Mouse (Mus musculus) liver, postnatal 0 days (tissue): ENCODE measurements around the gene Eef1g. TPM values are rescaled to one million over a fixed set of nuclear protein-coding genes. Genes with fewer than 3 reads are reported as not detected.

Experiments
- ATAC-seq: fragments of 200-750 bp; cut with Nextera tagmentation; 2 replicates; pipeline ENCODE4 v1.8.0; 2017; ENCODE audit warnings: mild to moderate bottlenecking, moderate library complexity
- DNase-seq: peaks from one replicate; pipeline ENCODE4 v3.0.0-alpha.2; 2016
- H3K27ac ChIP-seq: fragments of 300-500 bp; sonication (generic); 2 replicates; pipeline ENCODE4 v1.5.1; 2014; ENCODE audit warnings: antibody characterized with exemption, moderate library complexity, mild to moderate bottlenecking, low read depth
- H3K27me3 ChIP-seq: fragments of 300-500 bp; sonication (generic); 2 replicates; pipeline ENCODE4 v1.6.1; 2014; ENCODE audit warnings: low read length, control low read depth, mixed read lengths; ENCODE audit not compliant: insufficient read depth
- H3K36me3 ChIP-seq: fragments of 300-500 bp; sonication (generic); replicated peaks from 2 replicates; pipeline ENCODE4 v1.6.1; 2014; ENCODE audit warnings: mild to moderate bottlenecking, control low read depth, low read length, moderate library complexity, mixed read lengths; ENCODE audit not compliant: insufficient read depth
- H3K4me1 ChIP-seq: fragments of 300-500 bp; sonication (generic); 2 replicates; pipeline ENCODE4 v1.6.1; 2014; ENCODE audit warnings: antibody characterized with exemption, mild to moderate bottlenecking, control low read depth; ENCODE audit not compliant: insufficient read depth
- H3K4me2 ChIP-seq: fragments of 300-500 bp; sonication (generic); 2 replicates; pipeline ENCODE4 v1.6.1; 2014; ENCODE audit warnings: low read depth, mild to moderate bottlenecking, low read length, moderate library complexity, mixed read lengths
- H3K4me3 ChIP-seq: fragments of 300-500 bp; sonication (generic); 2 replicates; pipeline ENCODE4 v1.5.1; 2014; ENCODE audit warnings: low read depth, low read length
- H3K9ac ChIP-seq: fragments of 300-500 bp; sonication (generic); replicated peaks from 2 replicates; pipeline ENCODE4 v1.6.1; 2014; ENCODE audit warnings: mild to moderate bottlenecking, moderate library complexity
- H3K9me3 ChIP-seq: fragments of 300-500 bp; sonication (generic); 2 replicates; pipeline ENCODE4 v1.6.1; 2016; ENCODE audit warnings: mild to moderate bottlenecking, control low read depth, low read length, mixed read lengths
- CTCF ChIP-seq: sonication (generic); IDR thresholded peaks from 2 replicates; pipeline ENCODE4 v1.5.1; 2016; ENCODE audit warnings: antibody characterized with exemption, low read depth
- EP300 ChIP-seq: IDR thresholded peaks from 2 replicates; pipeline ENCODE4 v1.6.1; 2016; ENCODE audit warnings: antibody characterized with exemption, low read depth, mild to moderate bottlenecking
- WGBS: fragments of 180-500 bp; shearing (Covaris S2); extraction: QIAGEN DNeasy Blood & Tissue Kit; methylation state at CpG from one replicate; pipeline ENCODE4 v1.1.7; 2014; ENCODE audit not compliant: insufficient replicate concordance; 5-methylcytosine and 5-hydroxymethylcytosine counted together
- polyA plus RNA-seq: library from polyadenylated mRNA; unstranded; fragments of >200 nt; fragmentation: Nextera tagmentation; extraction: Ambion mirVana; gene quantifications from 2 replicates; pipeline ENCODE4 v1.2.1, GENCODE M21; 2015

Eef1g gene
- polyA plus RNA-seq, 1 experiment from 2014 or later, result 134 TPM

DNA sequence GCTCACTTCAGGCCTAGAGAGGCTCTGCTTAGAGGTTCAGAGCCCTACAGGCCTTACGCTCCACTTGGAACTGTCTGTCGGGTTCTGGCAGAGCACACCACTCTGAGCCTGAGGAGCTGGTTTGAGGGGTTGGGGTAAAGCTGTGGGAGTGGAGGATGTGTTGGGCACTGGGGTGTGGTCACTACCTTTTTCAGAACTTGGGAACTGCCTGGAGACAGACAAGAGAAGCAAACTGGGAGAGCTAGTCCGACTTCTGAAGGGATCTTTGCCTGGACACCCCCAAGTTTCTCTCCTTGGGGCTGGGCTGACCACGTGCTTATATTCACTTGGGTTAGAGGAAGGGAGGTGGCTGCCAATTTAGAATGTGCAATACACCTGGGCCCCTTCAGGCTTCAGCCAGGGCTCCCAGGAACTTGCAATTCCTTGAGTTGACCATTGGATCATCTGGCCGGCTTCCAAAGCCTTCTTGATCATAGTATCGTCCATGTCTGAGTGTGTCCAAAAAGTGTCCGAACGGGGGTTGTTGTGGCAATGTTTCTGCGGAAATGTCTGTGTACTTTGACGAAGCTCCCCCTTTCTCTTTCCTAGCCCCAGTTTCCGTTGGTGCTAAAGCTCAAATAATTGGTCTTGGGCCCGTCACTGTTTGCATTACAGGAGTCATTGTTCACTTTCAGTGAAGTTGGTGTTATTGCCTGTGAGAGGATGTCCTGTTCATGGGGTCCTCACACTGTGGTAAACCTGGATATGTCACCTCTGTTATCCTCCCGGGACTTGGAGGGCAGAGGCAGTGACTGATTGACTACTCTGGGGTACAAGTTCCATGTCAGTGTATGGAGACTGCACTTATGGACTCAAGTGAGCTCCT lies 25.3 kb downstream of the Eef1g start:
- peak overlapping the region; percentile 91; the same call in 1 of the 2 replicates for H3K4me2 ChIP-seq
- H3K9me3 ChIP-seq, result no peaks in the 10 kb centered on the region
- WGBS, result 71% methylated on average over 13 of the region's 13 CpGs
- peaks cover 16% of the 10 kb centered on the region for H3K27me3 ChIP-seq
- DNase-seq (no peak), ATAC-seq (no peak)
- peak overlapping the region; percentile 7; the same call in 1 of the 2 replicates for H3K27ac ChIP-seq
- H3K9ac ChIP-seq, result no peak overlapping the region
- H3K36me3 ChIP-seq, result no peaks in the 10 kb centered on the region
- peaks cover 30% of the 10 kb centered on the region for H3K4me1 ChIP-seq
- no peak for TF ChIP-seq CTCF
- TF ChIP-seq EP300, result no peak
- H3K4me3 ChIP-seq, result no peak overlapping the region

- peak; percentile 88 for TF ChIP-seq CTCF
- TF ChIP-seq EP300, result 0 out of 2 replicates have a peak, but pooled peaks have one; percentile 17
- H3K27me3 ChIP-seq, result peaks cover 16% of the 10 kb centered on the region
- H3K9me3 ChIP-seq, result no peaks in the 10 kb centered on the region
- H3K36me3 ChIP-seq, result no peaks in the 10 kb centered on the region
- peaks cover 35% of the 10 kb centered on the region for H3K4me1 ChIP-seq
- 35% methylated on average over 12 of the region's 12 CpGs for WGBS
- H3K4me2 ChIP-seq, result peak overlapping the region; percentile 34; the same call in 1 of the 2 replicates
- ATAC-seq (peak; percentile 52), DNase-seq (peak; percentile 84)
- H3K9ac ChIP-seq, result no peak overlapping the region
- H3K27ac ChIP-seq, result no peak overlapping the region
- H3K4me3 ChIP-seq, result no peak overlapping the region
Measured at GRCm38 (mm10) chr19:8992769-8993624, 26.2 kb downstream of the Eef1g start.

- peaks cover 13% of the 10 kb centered on the region for H3K27me3 ChIP-seq
- H3K36me3 ChIP-seq, result no peaks in the 10 kb centered on the region
- no peak overlapping the region for H3K4me2 ChIP-seq
- TF ChIP-seq CTCF, result no peak
- no peak for TF ChIP-seq EP300
- no peak overlapping the region for H3K9ac ChIP-seq
- WGBS, result 35% methylated on average over 2 of the region's 2 CpGs
- peaks cover 35% of the 10 kb centered on the region for H3K4me1 ChIP-seq
- no peaks in the 10 kb centered on the region for H3K9me3 ChIP-seq
- H3K4me3 ChIP-seq, result no peak overlapping the region
- H3K27ac ChIP-seq, result no peak overlapping the region
- no peak for DNase-seq
- ATAC-seq, result no peak
Measured at GRCm38 (mm10) chr19:8993625-8993912, 26.7 kb downstream of the Eef1g start.

GRCm38 (mm10) chr19:8994813-8995607 lies 28.2 kb downstream of the Eef1g start:
- Histone ChIP-seq H3K4me2 (no peak overlapping the region), H3K4me3 (no peak overlapping the region), H3K36me3 (no peaks in the 10 kb centered on the region), H3K27me3 (peaks cover 7% of the 10 kb centered on the region), H3K9me3 (no peaks in the 10 kb centered on the region), H3K27ac (no peak overlapping the region), H3K9ac (no peak overlapping the region), H3K4me1 (peaks cover 28% of the 10 kb centered on the region)
- WGBS, result 77% methylated on average over 10 of the region's 10 CpGs
- no peak for DNase-seq
- ATAC-seq, result no peak
- TF ChIP-seq EP300, result no peak
- TF ChIP-seq CTCF, result no peak

GRCm38 (mm10) chr19:8996601-8997000 lies 29.8 kb downstream of the Eef1g start:
- Histone ChIP-seq H3K4me1 (peaks cover 17% of the 10 kb centered on the region; the same call in 1 of the 2 replicates), H3K27me3 (no peaks in the 10 kb centered on the region), H3K27ac (no peak overlapping the region), H3K9me3 (no peaks in the 10 kb centered on the region), H3K4me3 (no peak overlapping the region), H3K4me2 (no peak overlapping the region), H3K36me3 (no peaks in the 10 kb centered on the region; the same call in 1 of the 2 replicates), H3K9ac (no peak overlapping the region)
- TF ChIP-seq EP300, result no peak
- WGBS, result 87% methylated on average over 6 of the region's 6 CpGs
- no peak for ATAC-seq
- DNase-seq, result no peak
